Mouse (Mus musculus): ENCODE data around the gene Rps6ka3. TPM values are rescaled to one million over a fixed set of nuclear protein-coding genes. Genes with fewer than 3 reads are reported as not detected.
A peak's percentile ranks its signal among the peaks of the same experiment; 100 is the strongest.

Gene Rps6ka3
- 1 to 10 TPM; 6.0 to 10.0 TPM for polyA plus RNA-seq (2017; shearing (Covaris generic))

DNA sequence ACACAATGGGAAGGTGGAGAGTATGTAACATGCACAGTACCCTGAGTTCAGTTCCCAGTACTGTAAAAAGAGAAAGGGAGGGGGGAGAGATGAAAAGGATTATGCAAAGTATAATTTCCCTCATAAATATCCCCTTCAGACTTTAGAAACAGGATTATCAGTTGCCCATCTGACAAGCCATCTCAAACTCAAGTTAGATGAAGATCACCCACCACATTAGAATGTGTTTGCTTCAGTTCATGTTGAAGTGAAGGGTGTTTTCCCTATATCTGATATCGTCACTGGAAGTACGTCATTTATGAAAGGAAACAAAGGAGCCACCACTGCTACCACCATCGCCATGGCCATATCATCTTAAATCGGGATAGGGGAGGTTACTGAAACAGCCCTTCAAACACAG, at the start of gene Rps6ka3:
Gene Rps6ka3, plus strand, starts transcription at position 301 of the 400 bp plus-strand sequence.
- peak; percentile 33 for ATAC-seq

DNA sequence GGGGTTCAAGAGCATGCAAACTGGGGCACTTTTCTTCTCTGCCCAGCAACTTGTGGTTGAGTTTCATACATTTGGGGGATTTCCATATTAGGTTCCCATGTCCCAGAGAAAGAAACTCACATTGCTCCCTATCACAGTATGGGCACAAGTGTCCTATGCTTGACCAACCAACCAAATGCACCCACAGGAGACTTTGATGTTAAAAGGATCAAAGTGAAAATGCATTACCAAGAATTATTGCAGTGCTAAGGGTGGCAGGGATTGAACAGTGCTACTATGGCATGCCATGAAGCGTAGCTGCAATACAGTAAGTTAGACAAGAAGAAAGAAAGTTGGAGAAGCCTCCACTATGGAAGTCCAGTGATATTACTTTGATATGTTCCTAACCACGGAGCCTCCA, 40.9 kb upstream of the Rps6ka3 start:
- ATAC-seq: no peak

- no peak for ATAC-seq
These were observed 38.5 kb upstream of the Rps6ka3 start for GRCm38 (mm10) chrX:159171579-159171978.

DNA sequence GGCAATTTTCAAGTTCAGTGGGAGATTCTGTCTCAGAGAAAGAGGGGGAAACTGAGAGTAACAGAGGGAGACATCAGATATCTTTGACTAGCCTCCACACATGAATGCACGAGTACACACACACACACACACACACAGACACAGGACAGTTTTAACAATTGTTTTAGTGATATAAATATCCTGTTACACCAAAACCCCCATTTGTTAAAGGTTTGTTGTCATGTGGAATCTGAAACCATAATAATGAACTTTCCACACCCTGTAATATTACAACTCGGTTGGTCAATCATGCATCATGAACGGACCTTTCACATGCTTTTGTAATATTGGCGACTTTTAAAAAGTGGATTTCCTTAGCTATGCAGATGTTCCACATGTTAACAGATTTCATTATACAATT, 18.5 kb upstream of the Rps6ka3 start:
- ATAC-seq: no peak

DNA sequence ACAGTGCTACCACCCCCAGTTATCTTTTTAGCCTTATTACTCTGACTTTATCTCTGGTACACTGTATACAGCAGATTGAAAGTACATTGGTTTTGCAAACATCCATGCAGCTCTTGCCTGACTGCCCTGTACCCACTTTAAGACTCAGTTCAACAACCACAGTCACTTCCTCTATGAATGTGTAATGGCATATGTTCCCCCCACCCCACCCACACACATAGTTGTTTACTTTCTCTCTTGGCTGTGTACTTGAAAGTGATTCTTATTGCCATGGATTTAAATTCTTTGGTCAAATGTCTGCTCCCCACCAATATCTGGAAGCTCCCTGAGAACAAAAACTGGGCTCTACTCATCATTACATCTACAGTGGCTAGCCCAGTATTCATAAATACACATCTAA, 10.6 kb upstream of the Rps6ka3 start:
- ATAC-seq: peak; percentile 96

- ATAC-seq: peak; percentile 18
These were observed 10.0 kb upstream of the Rps6ka3 start for GRCm38 (mm10) chrX:159200101-159200500.

GRCm38 (mm10) chrX:159210892-159211583, 931 bp downstream of the Rps6ka3 start:
- ATAC-seq: peak; percentile 91

DNA sequence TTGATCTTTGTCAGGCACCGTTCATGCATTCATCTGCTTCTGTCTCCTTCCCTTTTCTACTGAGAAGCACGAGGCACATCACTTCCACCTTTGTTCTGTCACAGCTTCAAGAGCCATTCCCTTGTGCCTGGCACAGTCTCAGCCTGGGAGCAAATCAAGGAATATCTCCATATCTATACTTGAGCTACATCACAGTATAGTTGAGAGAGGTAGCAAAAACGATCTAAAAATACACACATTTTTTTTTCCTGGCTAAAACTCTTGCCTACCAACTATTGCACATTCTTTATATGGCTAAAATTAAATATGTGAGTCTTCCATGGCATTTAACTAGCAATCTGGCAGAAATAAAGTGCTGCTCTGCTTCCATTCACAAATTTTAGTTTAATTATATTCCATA, 5.1 kb downstream of the Rps6ka3 start:
- ATAC-seq: no peak

DNA sequence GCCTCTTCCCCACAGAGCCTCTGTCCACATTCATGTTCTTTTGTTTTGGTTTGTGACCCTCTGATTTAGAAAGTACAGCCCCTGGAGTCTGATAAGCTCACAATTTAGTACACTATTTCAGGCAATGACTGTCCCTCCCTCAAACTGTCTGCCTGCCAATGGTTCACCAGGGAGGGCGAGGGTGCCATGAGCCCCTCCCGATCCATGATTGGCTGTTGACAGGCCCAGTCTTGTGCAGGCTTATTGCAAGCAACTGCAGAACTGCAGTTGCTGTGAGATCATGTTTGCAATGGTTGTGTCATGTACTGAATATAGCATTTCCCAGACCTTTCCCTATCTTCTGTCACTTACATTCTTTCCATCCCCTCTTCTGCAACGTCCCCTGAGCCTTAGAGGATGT, 12.4 kb downstream of the Rps6ka3 start:
- ATAC-seq: no peak

- no peak for ATAC-seq
These were observed 27.2 kb downstream of the Rps6ka3 start for GRCm38 (mm10) chrX:159237275-159237674.

DNA sequence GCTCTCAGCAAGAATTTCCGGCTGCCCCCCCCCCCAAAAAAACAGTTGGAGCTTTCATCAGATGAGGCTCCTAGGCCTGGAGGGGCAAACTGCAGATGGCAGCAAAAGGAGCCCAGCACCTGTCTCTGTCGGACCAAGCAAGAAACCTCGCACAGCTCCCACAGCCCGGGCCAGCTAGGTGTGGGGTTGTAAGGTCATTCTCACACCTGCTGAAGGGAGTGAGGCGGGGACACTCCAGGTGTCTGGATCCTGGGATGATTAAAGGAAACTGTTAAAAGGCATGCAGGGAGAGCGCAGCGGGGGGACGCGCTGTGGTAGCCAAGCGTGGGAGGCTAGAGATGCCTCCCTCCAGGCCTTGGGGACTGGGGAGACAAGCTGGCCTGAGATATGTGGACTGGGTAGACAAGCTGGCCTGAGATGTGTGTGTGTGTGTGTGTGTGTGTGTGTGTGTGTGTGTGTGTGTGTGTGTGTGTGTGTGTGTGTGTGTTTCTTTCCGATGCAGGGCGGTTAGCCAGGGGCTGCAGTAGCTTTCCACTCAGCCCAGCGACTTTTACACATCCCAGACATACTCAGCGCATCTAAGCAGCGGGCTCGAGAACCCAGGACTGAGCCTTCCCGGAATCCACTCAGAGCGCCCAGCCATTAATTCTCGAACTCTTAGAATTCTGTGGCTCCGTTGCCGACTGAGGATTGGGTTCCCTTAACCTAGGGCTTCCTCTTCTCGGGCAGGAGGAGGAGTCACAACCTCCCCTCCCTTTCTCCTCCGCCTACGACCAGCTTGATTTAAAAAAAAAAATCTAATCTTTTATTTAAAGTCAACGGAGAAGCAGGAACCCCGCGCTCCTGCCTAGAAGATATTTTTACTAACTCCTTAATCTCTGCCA, 44.1 kb downstream of the Rps6ka3 start:
- ATAC-seq: peak; percentile 60

DNA sequence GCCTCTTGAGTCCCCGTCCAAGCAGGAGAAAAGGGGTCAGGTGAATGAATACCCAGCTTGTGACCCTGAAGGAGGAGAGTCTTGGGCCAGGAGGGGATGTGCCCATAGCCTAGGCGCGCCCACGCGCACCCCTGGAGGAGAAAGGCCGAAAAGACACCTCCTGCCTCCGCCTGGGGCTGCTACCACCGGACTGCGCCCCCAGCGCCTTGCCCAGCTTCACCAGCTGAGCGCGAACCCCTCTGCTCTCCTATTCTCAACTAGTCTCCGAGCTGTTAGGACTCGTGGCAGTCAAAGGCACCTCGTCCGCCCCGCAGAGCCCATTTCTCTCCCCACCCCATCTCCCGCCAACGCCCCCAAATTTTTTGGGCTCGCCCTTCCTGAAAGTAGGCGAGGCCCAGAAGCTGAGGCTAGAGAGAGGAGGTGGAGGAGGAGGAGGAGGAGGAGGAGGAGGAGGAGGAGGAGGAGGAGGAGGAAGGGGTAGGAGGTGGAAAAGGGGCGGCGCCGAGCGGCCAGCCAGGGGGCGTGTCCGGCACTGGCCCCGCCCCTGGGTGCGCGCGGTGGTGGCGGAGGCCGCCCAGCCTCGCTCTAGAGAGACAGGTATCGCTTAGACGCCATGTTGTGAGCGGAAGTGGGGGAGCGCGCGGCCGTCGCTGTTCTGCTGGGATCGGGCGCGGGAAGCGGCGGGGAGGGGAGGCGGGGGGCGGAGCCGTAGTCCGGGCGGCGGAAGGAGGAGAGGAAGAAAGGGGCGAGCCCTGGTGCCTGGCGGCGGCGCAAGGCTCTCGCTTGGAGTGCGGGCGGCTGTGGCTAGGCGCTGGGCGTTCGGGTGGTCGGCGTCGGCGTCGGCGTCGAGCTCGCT, 45.2 kb downstream of the Rps6ka3 start:
- ATAC-seq: peak; percentile 78

- no peak for ATAC-seq
These were observed 46.1 kb downstream of the Rps6ka3 start for GRCm38 (mm10) chrX:159256040-159256852.

DNA sequence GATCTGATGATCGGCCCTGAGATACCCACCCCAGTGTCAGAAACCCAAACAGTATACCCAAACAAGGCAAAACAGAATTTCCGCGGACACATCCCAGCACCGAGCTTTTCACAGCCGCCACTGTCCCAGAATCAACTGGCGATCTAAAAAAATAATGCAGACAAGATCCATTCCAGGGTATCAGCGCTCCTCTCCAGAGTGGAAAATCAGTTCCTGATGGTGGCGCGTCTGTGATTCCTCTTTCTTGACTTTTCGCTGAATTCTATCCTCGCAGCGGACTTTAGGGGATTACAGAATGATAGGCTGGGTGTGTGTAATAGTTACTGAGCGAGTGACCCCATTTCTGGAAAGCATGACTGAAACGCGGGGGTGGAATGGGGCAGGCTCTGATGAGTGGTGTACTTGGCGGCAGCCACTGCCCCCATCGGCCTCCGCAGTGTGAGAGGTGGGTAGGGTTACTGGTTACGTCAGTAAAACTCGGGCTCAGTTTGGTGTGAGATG, 46.9 kb downstream of the Rps6ka3 start:
- peak; percentile 42 for ATAC-seq

GRCm38 (mm10) chrX:159264681-159265080, 54.6 kb downstream of the Rps6ka3 start:
- peak; percentile 54 for ATAC-seq

- ATAC-seq: peak; percentile 75
These were observed 59.0 kb downstream of the Rps6ka3 start for GRCm38 (mm10) chrX:159269072-159269471.

DNA sequence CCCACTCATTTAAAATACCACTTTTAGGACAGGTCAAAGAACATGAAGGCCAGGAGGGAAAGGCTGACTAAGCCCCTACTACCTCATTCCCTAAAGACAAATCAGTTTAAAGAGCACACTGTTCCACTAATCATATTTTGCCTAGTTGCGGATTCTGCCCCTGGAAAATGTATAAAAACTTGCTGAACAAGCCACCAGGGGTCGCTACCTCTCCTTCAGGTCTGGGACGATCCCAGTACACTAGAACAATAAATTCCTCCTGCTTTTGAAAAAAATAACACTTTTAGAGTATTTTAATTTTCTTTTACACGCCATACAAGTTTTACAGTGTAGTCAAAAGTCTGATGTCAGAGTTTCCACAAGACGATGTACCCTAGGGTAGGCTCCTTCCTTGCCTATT, 76.7 kb downstream of the Rps6ka3 start:
- no peak for ATAC-seq

- ATAC-seq: no peak
These were observed 85.8 kb downstream of the Rps6ka3 start for GRCm38 (mm10) chrX:159295879-159296278.

- peak; percentile 70 for ATAC-seq
These were observed 92.5 kb downstream of the Rps6ka3 start for GRCm38 (mm10) chrX:159302349-159303311.

GRCm38 (mm10) chrX:159315293-159315692, 105.2 kb downstream of the Rps6ka3 start:
- no peak for ATAC-seq

GRCm38 (mm10) chrX:159321342-159321741, 111.2 kb downstream of the Rps6ka3 start:
- no peak for ATAC-seq

All from CD4-positive, CD25-positive, alpha-beta regulatory T cell, adult 4 months (primary cell).